Mouse (Mus musculus): ENCODE measurements around the gene Slc7a9. TPM values are rescaled to one million over a fixed set of nuclear protein-coding genes. Genes with fewer than 3 reads are reported as not detected.

Slc7a9 gene
- total and polyA plus RNA-seq, 2 experiments, result 0.06 TPM; not detected in 1

- Histone ChIP-seq H3K4me1 (ENCODE audit: control insufficient read depth, insufficient read depth, low read length) (no peaks in the 10 kb centered on the region), H3K27me3 (ENCODE audit: control insufficient read depth, insufficient read depth, low read length) (no peaks in the 10 kb centered on the region), H3K27ac (replicated peaks; ENCODE audit: insufficient read depth, low read depth, low read length) (no peak overlapping the region), H3K9ac (ENCODE audit: low read depth, low read length) (no peak overlapping the region), H3K79me2 (ENCODE audit: control insufficient read depth, insufficient read depth, low read length) (no peaks in the 10 kb centered on the region), H3K36me3 (ENCODE audit: control insufficient read depth, insufficient read depth, low read length) (peaks cover 12% of the 10 kb centered on the region; the same call in 1 of the 2 replicates), H3K4me3 (ENCODE audit: insufficient read depth, low read depth, low read length) (no peak overlapping the region)
- 91% methylated on average over 10 of the region's 10 CpGs for WGBS
- TF ChIP-seq POLR2A (IDR thresholded peaks at IDR 0.05; ENCODE audit: extremely low read depth, insufficient read depth, low read length) (no peak), CTCF (IDR thresholded peaks at IDR 0.05; ENCODE audit: low read depth, low read length) (no peak)
- no peak for DNase-seq (ENCODE audit: extremely low read depth, low read depth, low spot score)
Measured at GRCm38 (mm10) chr7:35423071-35423470, 25.5 kb upstream of the Slc7a9 start.

- 93% methylated on average over 10 of the region's 10 CpGs for WGBS
- TF ChIP-seq POLR2A (IDR thresholded peaks at IDR 0.05; ENCODE audit: extremely low read depth, insufficient read depth, low read length) (no peak), CTCF (IDR thresholded peaks at IDR 0.05; ENCODE audit: low read depth, low read length) (no peak)
- no peak overlapping the region for H3K27ac ChIP-seq (replicated peaks; ENCODE audit: insufficient read depth, low read depth, low read length)
- H3K79me2 ChIP-seq (ENCODE audit: control insufficient read depth, insufficient read depth, low read length), result no peaks in the 10 kb centered on the region
- H3K36me3 ChIP-seq (ENCODE audit: control insufficient read depth, insufficient read depth, low read length), result peaks cover 5% of the 10 kb centered on the region; the same call in 1 of the 2 replicates
- H3K27me3 ChIP-seq (ENCODE audit: control insufficient read depth, insufficient read depth, low read length), result no peaks in the 10 kb centered on the region
- no peaks in the 10 kb centered on the region for H3K4me1 ChIP-seq (ENCODE audit: control insufficient read depth, insufficient read depth, low read length)
- no peak overlapping the region for H3K9ac ChIP-seq (ENCODE audit: low read depth, low read length)
- no peak overlapping the region for H3K4me3 ChIP-seq (ENCODE audit: insufficient read depth, low read depth, low read length)
- no peak for DNase-seq (ENCODE audit: extremely low read depth, low read depth, low spot score)
Measured at GRCm38 (mm10) chr7:35428146-35428545, 20.4 kb upstream of the Slc7a9 start.

GRCm38 (mm10) chr7:35435266-35435665 lies 13.3 kb upstream of the Slc7a9 start:
- no peaks in the 10 kb centered on the region for H3K4me1 ChIP-seq (ENCODE audit: control insufficient read depth, insufficient read depth, low read length)
- H3K4me3 ChIP-seq (ENCODE audit: insufficient read depth, low read depth, low read length), result no peak overlapping the region
- no peak for DNase-seq (ENCODE audit: extremely low read depth, low read depth, low spot score)
- 93% methylated on average over 9 of the region's 9 CpGs for WGBS
- H3K27ac ChIP-seq (replicated peaks; ENCODE audit: insufficient read depth, low read depth, low read length), result no peak overlapping the region
- no peaks in the 10 kb centered on the region for H3K27me3 ChIP-seq (ENCODE audit: control insufficient read depth, insufficient read depth, low read length)
- H3K9ac ChIP-seq (ENCODE audit: low read depth, low read length), result no peak overlapping the region
- H3K79me2 ChIP-seq (ENCODE audit: control insufficient read depth, insufficient read depth, low read length), result no peaks in the 10 kb centered on the region
- TF ChIP-seq POLR2A (IDR thresholded peaks at IDR 0.05; ENCODE audit: extremely low read depth, insufficient read depth, low read length), result no peak
- TF ChIP-seq CTCF (IDR thresholded peaks at IDR 0.05; ENCODE audit: low read depth, low read length), result no peak
- H3K36me3 ChIP-seq (ENCODE audit: control insufficient read depth, insufficient read depth, low read length), result peaks cover 3% of the 10 kb centered on the region; the same call in 1 of the 2 replicates

GRCm38 (mm10) chr7:35447501-35447900 lies 1.1 kb upstream of the Slc7a9 start:
- H3K4me1 ChIP-seq (ENCODE audit: control insufficient read depth, insufficient read depth, low read length), result no peaks in the 10 kb centered on the region; the same call in 1 of the 2 replicates
- no peaks in the 10 kb centered on the region for H3K27me3 ChIP-seq (ENCODE audit: control insufficient read depth, insufficient read depth, low read length)
- H3K36me3 ChIP-seq (ENCODE audit: control insufficient read depth, insufficient read depth, low read length), result no peaks in the 10 kb centered on the region
- no peak overlapping the region for H3K9ac ChIP-seq (ENCODE audit: low read depth, low read length)
- 27% methylated on average over 4 of the region's 4 CpGs for WGBS
- DNase-seq (ENCODE audit: extremely low read depth, low read depth, low spot score), result peak; percentile 5
- no peaks in the 10 kb centered on the region for H3K79me2 ChIP-seq (ENCODE audit: control insufficient read depth, insufficient read depth, low read length)
- H3K4me3 ChIP-seq (ENCODE audit: insufficient read depth, low read depth, low read length), result no peak overlapping the region
- no peak overlapping the region for H3K27ac ChIP-seq (replicated peaks; ENCODE audit: insufficient read depth, low read depth, low read length)
- TF ChIP-seq CTCF (IDR thresholded peaks at IDR 0.05; ENCODE audit: low read depth, low read length) (no peak), POLR2A (IDR thresholded peaks at IDR 0.05; ENCODE audit: extremely low read depth, insufficient read depth, low read length) (no peak)

GRCm38 (mm10) chr7:35448867-35449266 lies 271 bp downstream of the Slc7a9 start:
- Histone ChIP-seq H3K9ac (ENCODE audit: low read depth, low read length) (no peak overlapping the region), H3K27me3 (ENCODE audit: control insufficient read depth, insufficient read depth, low read length) (no peaks in the 10 kb centered on the region), H3K4me1 (ENCODE audit: control insufficient read depth, insufficient read depth, low read length) (no peaks in the 10 kb centered on the region; the same call in 1 of the 2 replicates), H3K27ac (replicated peaks; ENCODE audit: insufficient read depth, low read depth, low read length) (no peak overlapping the region), H3K4me3 (ENCODE audit: insufficient read depth, low read depth, low read length) (no peak overlapping the region), H3K36me3 (ENCODE audit: control insufficient read depth, insufficient read depth, low read length) (no peaks in the 10 kb centered on the region), H3K79me2 (ENCODE audit: control insufficient read depth, insufficient read depth, low read length) (no peaks in the 10 kb centered on the region)
- DNase-seq (ENCODE audit: extremely low read depth, low read depth, low spot score), result no peak
- TF ChIP-seq POLR2A (IDR thresholded peaks at IDR 0.05; ENCODE audit: extremely low read depth, insufficient read depth, low read length), result no peak
- no peak for TF ChIP-seq CTCF (IDR thresholded peaks at IDR 0.05; ENCODE audit: low read depth, low read length)
- WGBS, result 29% methylated on average over 7 of the region's 7 CpGs

- Histone ChIP-seq H3K36me3 (ENCODE audit: control insufficient read depth, insufficient read depth, low read length) (no peaks in the 10 kb centered on the region), H3K4me3 (ENCODE audit: insufficient read depth, low read depth, low read length) (no peak overlapping the region), H3K9ac (ENCODE audit: low read depth, low read length) (no peak overlapping the region), H3K27ac (replicated peaks; ENCODE audit: insufficient read depth, low read depth, low read length) (no peak overlapping the region), H3K27me3 (ENCODE audit: control insufficient read depth, insufficient read depth, low read length) (no peaks in the 10 kb centered on the region), H3K4me1 (ENCODE audit: control insufficient read depth, insufficient read depth, low read length) (no peaks in the 10 kb centered on the region), H3K79me2 (ENCODE audit: control insufficient read depth, insufficient read depth, low read length) (no peaks in the 10 kb centered on the region)
- no peak for DNase-seq (ENCODE audit: extremely low read depth, low read depth, low spot score)
- 75% methylated on average over 4 of the region's 4 CpGs for WGBS
- TF ChIP-seq POLR2A (IDR thresholded peaks at IDR 0.05; ENCODE audit: extremely low read depth, insufficient read depth, low read length) (no peak), CTCF (IDR thresholded peaks at IDR 0.05; ENCODE audit: low read depth, low read length) (no peak)
Measured at GRCm38 (mm10) chr7:35456091-35456814, 7.7 kb downstream of the Slc7a9 start.

Data from liver, adult 2 months (tissue).